Mouse (Mus musculus) kidney, adult 18-20 months (tissue): ENCODE measurements around the gene Sdc3.

ENCODE experiments used
- DNase-seq: peaks from one replicate; pipeline ENCODE4 v3.0.0; 2021

Sdc3 gene

GRCm38 (mm10) chr4:130792376-130793179 lies at the start of gene Sdc3:
Gene Sdc3 (plus strand): TSS chr4:130792537.
- no peak for DNase-seq

GRCm38 (mm10) chr4:130744058-130744457 lies 48.3 kb upstream of the Sdc3 start:
- DNase-seq: no peak

DNA sequence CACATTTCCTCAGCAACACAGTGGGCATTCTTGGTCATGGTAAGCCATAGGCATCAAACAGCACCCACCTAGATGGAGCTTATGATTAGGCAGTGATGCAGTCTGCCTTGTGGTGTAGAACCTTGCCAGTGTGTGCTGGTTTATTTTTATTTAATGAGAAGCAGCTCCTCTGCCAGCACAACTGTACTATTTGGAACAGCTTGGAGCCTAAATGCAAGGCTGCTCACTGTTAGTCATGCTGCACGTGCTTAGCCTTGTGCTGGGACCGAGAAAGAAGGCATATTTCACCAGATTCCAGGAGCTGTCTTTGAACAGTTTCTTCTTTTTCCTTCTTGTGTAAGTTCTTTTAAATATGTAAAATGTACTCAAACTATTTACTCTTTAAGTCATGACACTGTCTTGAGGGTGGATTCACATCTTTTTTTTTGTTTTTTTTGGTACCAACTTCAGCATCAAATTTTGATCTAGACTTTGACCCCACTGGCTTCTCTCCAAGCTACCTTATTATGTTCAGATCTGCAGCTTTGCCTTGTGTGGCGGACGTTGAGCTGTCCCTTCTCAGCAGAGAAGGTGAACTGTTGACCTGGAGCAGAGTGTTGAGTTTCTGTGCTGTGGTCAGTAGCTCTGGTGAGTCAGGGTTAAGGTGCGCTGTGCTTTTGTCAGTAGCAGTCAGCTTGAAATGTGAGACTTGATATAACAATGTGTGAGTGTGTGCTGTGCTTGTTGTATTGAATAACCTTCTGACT lies 46.6 kb upstream of the Sdc3 start:
- DNase-seq: peak; percentile 34

DNA sequence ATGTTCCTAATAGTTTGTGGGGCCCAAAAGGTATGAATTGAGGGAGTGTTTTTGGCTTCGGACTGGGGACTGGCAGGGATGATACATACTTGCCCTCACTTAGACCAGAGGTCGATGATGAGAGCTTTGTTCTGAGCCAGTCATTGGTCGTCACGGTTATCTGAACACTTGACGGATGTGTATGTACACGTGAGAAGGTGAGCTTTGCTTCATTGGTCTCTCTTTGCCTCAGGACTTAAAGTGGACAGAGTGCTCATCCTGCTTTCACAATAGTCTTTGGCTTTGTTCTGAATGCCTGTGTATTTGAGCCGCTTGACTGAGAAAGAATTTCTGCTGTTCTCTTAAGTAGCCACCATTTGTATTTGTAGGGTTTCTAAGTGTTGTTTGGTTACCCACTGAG lies 42.8 kb upstream of the Sdc3 start:
- DNase-seq: peak; percentile 42

- DNase-seq: no peak
These were observed 40.4 kb upstream of the Sdc3 start for GRCm38 (mm10) chr4:130751966-130752365.

DNA sequence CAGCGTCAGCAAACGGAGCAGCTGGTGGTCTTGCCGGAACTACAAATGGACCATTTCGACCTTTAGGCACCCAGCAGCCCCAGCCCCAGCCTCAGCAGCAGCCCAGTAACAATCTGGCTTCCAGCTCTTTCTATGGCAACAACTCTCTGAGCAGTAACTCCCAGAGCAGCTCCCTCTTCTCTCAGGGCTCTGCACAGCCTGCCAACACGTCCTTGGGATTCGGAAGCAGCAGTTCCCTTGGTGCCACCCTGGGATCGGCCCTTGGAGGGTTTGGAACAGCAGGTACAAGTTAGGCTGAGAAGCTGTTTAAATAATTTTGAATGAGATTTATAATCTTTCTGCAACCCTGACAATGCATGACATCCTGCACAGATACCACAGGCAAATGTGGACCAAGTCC lies 39.7 kb upstream of the Sdc3 start:
- DNase-seq: no peak

GRCm38 (mm10) chr4:130753755-130754154 lies 38.6 kb upstream of the Sdc3 start:
- DNase-seq: no peak

DNA sequence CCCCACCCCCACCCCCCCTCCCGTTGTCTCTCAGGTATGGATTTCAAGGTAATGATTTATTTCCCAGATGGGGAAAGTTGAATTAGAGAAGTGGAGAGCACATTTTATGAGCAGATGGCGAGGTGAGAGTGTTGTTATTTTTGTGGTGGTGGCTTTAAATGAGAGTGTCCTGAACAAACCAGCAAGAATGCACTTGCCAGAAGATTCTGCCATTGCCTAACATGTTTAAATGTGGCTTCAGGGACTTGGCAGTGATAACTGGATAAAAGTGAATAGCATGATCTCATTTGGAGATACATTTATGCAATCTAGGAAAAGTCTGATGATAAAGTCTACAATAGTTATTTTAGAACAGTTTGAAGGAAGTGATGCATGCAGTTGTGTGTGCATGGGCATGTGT lies 37.6 kb upstream of the Sdc3 start:
- DNase-seq: no peak

- DNase-seq: no peak
These were observed 32.5 kb upstream of the Sdc3 start for GRCm38 (mm10) chr4:130759875-130760274.

- DNase-seq: no peak
These were observed 30.5 kb upstream of the Sdc3 start for GRCm38 (mm10) chr4:130761809-130762208.

- no peak for DNase-seq
These were observed 26.8 kb upstream of the Sdc3 start for GRCm38 (mm10) chr4:130765399-130766160.

DNA sequence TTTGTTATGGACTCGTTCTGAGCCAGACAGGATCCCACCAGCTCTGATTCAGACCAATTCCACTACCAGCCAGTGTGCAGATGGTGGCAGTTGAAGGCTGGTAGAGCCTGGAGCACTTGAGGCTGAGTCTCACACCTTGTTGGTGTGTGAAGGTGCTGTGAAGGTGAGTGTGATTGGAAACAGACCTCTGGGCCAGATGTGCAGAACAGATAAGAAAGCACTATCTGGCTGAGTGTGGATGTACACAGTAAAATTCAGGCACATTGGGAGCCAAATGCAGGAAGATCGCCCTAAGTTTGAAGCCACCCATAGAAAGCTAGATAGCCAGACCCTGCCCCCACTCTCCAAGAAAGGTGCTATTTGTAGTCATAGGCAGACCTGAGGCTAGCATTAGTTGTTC lies 25.9 kb upstream of the Sdc3 start:
- no peak for DNase-seq

GRCm38 (mm10) chr4:130766926-130767325 lies 25.4 kb upstream of the Sdc3 start:
- DNase-seq: no peak

- DNase-seq: no peak
These were observed 18.4 kb upstream of the Sdc3 start for GRCm38 (mm10) chr4:130773899-130774298.

GRCm38 (mm10) chr4:130774822-130775221 lies 17.5 kb upstream of the Sdc3 start:
- no peak for DNase-seq

- no peak for DNase-seq
These were observed 14.7 kb upstream of the Sdc3 start for GRCm38 (mm10) chr4:130777647-130778046.

- DNase-seq: no peak
These were observed 13.3 kb upstream of the Sdc3 start for GRCm38 (mm10) chr4:130779037-130779436.

DNA sequence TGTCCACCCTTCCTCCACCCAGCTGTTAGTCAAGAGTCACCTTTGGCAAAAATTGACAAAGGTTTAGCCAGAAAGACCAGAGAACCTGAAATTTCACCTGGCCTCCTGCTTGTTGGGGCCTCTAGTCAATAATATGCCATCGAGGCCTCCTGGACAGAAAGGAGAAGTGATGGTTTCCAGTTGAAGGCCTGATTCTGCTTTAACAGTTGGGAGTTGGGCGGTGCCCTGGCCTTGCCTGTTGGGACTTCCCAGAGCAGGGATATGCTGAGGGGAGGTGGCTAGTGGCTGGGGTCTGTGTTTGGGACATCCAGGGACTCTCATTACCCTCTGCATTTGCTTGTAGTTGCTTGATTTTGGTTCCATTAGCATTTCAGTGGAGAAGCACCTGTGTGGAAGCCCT lies 9.8 kb upstream of the Sdc3 start:
- no peak for DNase-seq

GRCm38 (mm10) chr4:130784755-130785154 lies 7.6 kb upstream of the Sdc3 start:
- peak; percentile 34 for DNase-seq

DNA sequence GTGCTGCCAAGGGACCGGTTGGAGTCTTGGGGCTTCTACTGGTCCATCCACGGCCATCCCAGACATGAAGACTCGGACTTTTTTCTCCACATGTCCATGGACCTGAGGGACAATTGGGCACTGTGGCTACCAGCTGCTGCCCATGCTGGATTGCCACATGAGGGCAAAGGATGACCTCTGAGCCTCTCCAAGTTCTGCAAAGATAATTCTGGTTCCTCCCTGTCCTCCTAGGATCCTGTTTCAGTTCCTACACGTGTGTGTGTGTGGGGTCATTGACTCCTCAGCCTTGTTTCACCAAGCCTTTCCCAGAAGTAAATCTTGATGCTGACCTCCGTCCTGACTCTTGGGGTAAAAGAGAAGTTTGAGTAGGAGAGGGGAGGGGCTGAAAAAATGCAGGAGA lies 4.8 kb upstream of the Sdc3 start:
- DNase-seq: no peak

DNA sequence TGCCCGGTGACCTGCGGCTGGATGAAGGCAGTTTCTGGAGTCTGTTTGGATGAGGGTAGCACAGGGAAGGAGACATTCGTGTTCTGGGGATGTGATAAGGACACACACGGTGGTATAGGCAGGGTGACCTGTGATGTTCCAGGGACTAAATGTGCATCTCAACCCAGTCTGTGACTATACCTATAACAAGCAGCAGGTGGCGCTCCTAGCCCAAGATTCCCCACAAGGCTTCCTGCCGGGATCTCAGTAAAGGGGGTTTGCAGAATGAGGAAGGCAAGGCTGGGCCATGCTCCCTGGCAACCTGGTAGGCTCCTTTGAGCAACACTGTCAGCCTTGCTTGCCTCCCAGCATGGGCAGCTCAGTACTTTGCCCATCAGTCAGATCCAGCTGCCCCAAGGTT lies 2.2 kb upstream of the Sdc3 start:
- DNase-seq: peak; percentile 87

DNA sequence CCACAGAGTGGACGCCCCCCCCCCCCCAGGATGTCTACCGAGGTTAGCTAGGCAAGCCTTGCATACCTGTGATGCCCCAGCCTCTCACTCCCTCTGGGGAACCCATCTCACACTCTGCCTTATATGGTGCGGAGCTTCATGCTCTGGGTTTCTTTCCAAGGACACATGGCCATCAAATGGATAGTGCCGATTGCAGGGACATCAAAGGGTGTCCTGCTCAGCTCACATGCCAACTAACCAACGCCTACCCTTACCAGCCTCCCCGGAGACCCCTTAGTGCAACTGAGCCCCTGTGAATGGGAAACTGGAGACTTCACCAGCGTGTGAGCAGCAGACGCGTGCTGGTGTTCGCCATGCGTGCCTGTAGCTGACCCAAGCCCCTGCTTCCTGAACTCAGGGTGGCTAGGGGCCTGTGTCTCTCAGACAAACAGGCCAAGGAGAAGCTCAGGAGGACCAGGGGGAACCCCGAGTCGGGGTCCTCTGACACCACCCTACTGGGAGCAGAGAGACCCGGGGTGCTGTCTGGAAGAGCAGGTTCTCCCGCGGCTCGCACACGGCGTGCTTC lies 444 bp upstream of the Sdc3 start:
- no peak for DNase-seq

GRCm38 (mm10) chr4:130793180-130793501 lies 804 bp downstream of the Sdc3 start:
- no peak for DNase-seq
